Mouse (Mus musculus): ENCODE data around the gene Raet1d.
"Not testable (repeated sequence)": the region's sequence is repeated elsewhere in the genome, so short reads cannot be mapped to it uniquely, and the experiment has no call there.

DNA sequence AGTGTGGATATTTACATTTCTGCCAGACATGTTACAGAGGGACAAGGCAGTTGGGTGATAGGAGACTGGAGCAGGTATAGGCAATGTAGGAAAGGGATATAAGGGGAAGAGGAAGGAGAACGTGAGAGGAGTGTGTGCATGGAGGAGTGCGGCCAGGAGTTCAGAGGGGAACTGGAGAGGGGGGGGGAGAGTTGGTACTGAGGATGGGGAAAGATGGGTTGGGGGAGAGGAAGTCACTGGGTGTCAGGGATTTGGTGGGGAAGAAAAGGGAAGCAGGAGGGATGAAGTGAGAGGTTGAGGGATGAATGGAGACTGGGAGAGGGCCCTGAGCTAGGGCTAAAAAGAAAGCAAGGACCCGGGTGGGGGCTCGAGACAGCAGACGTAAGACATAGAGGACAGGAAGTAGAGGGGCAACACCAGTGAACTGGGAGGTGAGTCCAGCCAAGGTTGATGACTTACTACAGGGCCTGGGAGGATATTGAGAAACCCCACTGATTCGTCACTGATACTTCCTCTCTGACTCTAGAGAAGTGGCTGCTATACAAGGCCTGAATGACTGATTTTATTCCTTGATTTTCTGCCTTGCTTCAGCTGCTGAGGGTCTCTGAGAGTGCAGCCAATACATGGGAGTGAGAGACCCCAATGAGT, 6.7 kb upstream of the Raet1d start:
- not testable (repeated sequence) for TF ChIP-seq CTCF (IDR thresholded peaks at IDR 0.05; ENCODE audit: low read depth, low read length); GATA1 (IDR thresholded peaks at IDR 0.05; ENCODE audit: borderline replicate concordance, low read length)
